In the genomic region with DNA sequence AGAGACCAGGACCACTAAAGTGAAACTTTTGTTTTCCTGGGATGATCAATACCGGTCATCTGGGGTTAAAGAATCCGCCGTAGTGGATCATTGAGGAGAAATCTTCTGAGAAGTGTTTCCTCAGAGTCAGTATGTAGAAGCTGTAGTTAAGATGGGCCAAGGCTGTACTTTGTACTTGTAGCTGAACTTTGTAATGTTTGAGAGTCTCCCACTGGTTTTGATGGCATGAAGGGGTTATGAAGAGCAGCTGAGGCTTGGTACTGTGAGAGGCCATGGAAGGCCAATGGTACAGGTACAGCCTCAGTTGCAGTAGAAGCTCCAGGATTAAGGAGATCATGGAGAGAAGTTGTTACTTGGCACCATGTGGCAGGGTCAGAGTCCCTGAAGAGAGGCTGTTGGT, we compare ENCODE assay signal across 17 mouse cellular contexts.
"Had no signal": no experiment of that assay in that cellular context is flagged by ENCODE, and none has a peak within 500 bp of the region (broad histone marks: within the 10 kb centered on the region; RNA-seq: fewer than 3 reads in every experiment).

No protein-coding gene starts in this region.

- H3K27ac ChIP-seq: lung, embryonic 15.5 days; macrophage; midbrain, embryonic 13.5 days; midbrain, embryonic 15.5 days; neural tube, embryonic 12.5 days; stomach, embryonic 15.5 days; stomach, postnatal 0 days had no signal

- DNase-seq: lung, adult 2 months; lung, postnatal 14 days; lung, postnatal 36 days; right cerebral cortex, postnatal 14 days; thymus, adult 2 months; thymus, postnatal 25 days; thymus, postnatal 4 days had no signal

- H3K4me2 ChIP-seq: lung, embryonic 15.5 days; midbrain, embryonic 11.5 days; midbrain, embryonic 13.5 days; midbrain, embryonic 15.5 days; neural tube, embryonic 12.5 days; stomach, embryonic 15.5 days had no signal

- H3K9me3 ChIP-seq: lung, embryonic 15.5 days; megakaryocyte, embryonic 14.5 days; midbrain, embryonic 13.5 days; midbrain, embryonic 15.5 days; neural tube, embryonic 12.5 days; stomach, embryonic 15.5 days had no signal

- H3K36me3 ChIP-seq: lung, embryonic 15.5 days; midbrain, embryonic 13.5 days; midbrain, embryonic 15.5 days; neural tube, embryonic 12.5 days; stomach, embryonic 15.5 days had no signal

- ATAC-seq: lung, postnatal 0 days; midbrain, embryonic 13.5 days; midbrain, embryonic 15.5 days had no signal

- H3K27me3 ChIP-seq: lung, embryonic 15.5 days; megakaryocyte, embryonic 14.5 days; midbrain, embryonic 13.5 days; midbrain, embryonic 15.5 days; neural tube, embryonic 12.5 days; stomach, embryonic 15.5 days had no signal

- H3K9ac ChIP-seq: lung, embryonic 15.5 days; midbrain, embryonic 13.5 days; midbrain, embryonic 15.5 days; neural tube, embryonic 12.5 days; stomach, embryonic 15.5 days had no signal

- H3K4me3 ChIP-seq: lung, embryonic 15.5 days; megakaryocyte, embryonic 14.5 days; midbrain, embryonic 13.5 days; midbrain, embryonic 15.5 days; neural tube, embryonic 12.5 days; stomach, embryonic 15.5 days had no signal
